Mouse (Mus musculus) left cerebral cortex, adult 18-20 months (tissue): Measurements from ENCODE around the gene Cxcl12. TPM values are rescaled to one million over a fixed set of nuclear protein-coding genes. Genes with fewer than 3 reads are reported as not detected.

ENCODE experiments used
- DNase-seq, 2 experiments: peaks; one replicate each; pipeline ENCODE4 v3.0.0; 2021 to 2022; ENCODE audit warnings: low spot score in 2 of 2, mixed read lengths in 1 of 2
- long read RNA-seq, 2 experiments: library from polyadenylated mRNA; stranded (forward); transcript quantifications; one replicate each; pipeline ENCODE4 v2.0.0; 2021
- total RNA-seq, 2 experiments: library from RNA; stranded (reverse); gene quantifications; 2 replicates each; pipeline ENCODE4 v1.2.3; 2021

The Cxcl12 gene
- total RNA-seq, result 10 to 100 TPM; 47.2 to 51.4 TPM
- long read RNA-seq, experiment 1, full-length matches to known transcripts, result 33 of 55 reads
- long read RNA-seq, experiment 1, partial matches to known transcripts, result 0 of 55 reads
- long read RNA-seq, experiment 1, other reads (novel, unspliced or antisense), result 22 of 55 reads
- long read RNA-seq, experiment 2, full-length matches to known transcripts, result 19 of 33 reads
- long read RNA-seq, experiment 2, partial matches to known transcripts, result 0 of 33 reads
- long read RNA-seq, experiment 2, other reads (novel, unspliced or antisense), result 14 of 33 reads

GRCm38 (mm10) chr6:117168321-117169011, at the start of gene Cxcl12:
Gene Cxcl12, plus strand, starts transcription at chr6:117168535.
- DNase-seq, result peak; percentile 11 to 24

DNA sequence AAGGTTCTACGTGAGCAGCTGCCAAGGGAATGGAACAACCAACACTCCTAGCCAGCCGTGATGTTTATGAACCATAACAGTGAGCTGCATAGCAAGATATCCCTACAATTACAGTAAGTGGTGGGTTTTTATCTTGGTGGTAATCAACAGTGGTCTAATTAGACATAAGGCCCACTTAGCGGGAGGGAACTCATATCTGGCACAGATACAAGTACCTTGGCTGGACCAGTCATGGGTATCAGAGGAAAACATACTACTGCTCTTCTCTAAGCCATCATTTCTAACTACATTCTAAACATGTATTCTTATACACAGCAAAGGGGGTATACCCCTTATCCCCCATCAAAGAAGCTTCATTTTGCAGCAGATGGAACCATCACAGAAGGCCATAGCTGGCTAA, 46.3 kb upstream of the Cxcl12 start:
- DNase-seq, result no peak

DNA sequence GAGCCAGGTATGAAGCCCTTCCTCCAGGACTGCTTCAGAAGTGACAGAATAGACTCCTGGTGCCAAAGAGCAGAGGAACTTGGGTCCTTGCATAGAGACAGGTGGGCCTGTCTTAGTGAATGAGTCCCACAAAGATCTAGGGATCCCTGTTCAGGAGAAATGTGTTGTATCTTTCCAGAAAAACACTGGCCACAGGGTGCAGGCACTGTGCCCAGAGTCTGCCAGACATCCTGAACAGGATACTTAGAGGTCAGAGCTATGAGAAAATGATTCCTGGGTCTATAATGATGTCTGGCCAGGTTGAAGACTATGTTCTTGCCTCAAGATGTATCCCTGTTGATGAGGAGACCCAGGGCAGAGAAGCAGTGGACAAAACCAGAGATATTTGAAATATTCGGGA, 42.0 kb upstream of the Cxcl12 start:
- DNase-seq, result no peak

- DNase-seq, result no peak
Observed at GRCm38 (mm10) chr6:117129443-117129842, 38.9 kb upstream of the Cxcl12 start.

- DNase-seq, result no peak
Observed at GRCm38 (mm10) chr6:117130680-117131111, 37.6 kb upstream of the Cxcl12 start.

DNA sequence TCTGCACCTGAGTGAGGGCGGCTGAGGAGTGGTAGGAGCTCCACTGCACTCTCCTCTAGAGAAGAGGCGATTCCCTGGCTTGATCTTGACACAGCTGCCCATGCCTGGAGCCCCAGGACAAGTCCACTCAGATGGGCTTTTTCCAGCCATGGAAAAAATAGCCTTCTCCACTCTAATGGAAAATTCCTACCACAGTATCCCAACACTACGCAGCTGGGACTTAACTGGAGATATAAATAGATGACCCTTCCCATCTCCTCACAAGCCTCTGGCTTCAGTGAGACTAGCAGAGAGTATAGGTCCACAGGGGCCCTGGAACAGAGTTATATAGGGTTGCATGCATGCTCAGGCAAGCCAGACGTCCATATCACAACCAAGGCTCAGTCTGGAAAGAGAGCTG, 33.8 kb upstream of the Cxcl12 start:
- no peak for DNase-seq

DNA sequence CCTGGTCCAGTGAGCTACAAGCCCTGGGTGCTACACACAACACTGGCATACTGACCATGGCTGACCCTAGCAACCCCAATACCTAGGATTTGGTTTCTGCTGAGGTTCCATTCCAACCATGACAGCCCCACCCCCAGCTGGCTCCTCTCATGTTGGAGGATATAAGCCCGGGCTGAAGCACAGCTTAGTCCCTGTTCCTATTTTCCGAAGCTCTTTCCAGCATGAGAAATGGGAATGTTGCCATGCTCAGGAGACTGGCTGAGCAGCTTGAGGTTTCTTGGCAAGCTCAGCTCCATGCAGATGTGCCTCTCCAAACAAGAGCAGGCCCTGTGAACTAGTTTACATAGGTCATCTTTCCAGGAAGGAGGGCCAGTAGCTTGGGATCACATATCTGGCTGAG, 30.6 kb upstream of the Cxcl12 start:
- no peak for DNase-seq

DNA sequence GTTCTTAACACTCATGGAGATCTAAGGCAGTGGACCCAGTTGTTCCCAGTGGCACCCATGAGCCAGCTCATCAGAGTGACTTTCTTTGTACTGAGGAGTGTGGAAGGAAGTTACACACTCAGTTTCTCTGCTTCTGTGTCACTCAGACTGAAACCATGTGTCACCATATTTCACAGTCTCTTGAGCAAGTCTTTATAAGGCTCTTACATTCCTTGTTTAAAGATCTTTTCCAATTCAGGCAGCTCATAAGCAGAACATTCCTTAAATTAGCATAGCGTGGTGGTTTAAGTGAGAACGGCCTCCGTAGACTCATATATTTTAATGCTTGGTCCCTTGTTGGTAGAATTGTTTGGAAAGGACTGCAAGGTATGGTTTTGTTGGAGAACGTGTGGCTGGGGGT, 27.4 kb upstream of the Cxcl12 start:
- no peak for DNase-seq

DNA sequence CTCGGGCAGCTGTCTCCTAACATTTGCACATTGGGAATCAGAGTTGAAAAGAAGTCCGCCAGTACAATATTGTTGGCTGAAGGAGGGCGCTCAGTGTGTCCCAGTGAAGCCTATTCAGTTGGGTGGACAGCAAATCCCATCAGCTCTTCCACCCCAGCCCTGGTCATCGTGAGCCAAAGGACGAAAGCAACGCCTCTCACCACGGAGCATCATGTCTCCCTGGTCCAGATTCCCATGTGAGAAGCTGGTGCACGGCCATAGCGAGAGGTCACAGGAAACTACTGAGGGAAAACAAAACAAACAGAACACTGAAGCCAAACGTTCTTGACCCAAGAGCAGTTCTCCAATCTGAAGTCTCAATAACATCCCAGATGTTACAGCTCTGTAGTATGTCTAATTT, 21.4 kb upstream of the Cxcl12 start:
- no peak for DNase-seq

- DNase-seq, result no peak
Observed at GRCm38 (mm10) chr6:117151484-117152149, 16.7 kb upstream of the Cxcl12 start.

DNA sequence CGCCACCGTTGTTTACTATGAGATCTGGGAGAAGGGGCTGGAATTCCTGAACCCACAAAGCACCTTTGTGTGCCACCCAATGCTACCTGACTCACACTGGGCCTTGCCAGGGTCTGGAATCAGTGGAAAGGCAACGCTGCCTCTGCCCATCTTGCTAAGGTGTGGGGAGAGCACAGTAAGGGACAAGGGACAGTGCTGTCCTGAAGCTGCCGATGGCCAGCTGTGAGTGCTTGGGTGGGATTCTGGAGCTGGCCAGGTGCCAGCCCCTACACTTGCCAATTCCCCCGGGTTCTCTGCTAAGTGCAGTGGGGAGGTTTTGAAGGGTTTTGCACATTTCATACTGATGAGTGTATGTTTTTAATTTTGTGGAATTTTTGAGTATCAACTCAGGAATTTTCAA, 15.3 kb upstream of the Cxcl12 start:
- no peak for DNase-seq

DNA sequence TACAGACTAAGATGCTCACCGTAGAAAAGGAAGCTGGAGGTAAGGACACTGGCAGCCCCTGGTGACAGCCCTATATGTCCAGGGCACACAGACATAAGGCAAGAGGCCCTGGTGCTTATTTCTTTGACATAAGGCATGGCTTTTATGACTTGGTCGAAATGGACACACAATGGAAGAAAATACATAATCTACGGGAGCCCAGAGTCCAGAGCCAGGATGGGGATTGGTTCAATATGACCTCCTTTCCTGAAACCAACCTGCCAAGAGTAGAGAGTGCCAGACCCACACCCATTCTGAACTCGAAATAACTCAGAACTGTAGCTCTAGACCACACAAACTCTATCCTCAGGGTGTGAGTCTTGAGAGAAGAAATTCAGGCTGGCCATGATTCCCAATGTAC, 11.5 kb upstream of the Cxcl12 start:
- DNase-seq, result no peak

- DNase-seq, result no peak
Observed at GRCm38 (mm10) chr6:117159710-117160690, 8.3 kb upstream of the Cxcl12 start.

DNA sequence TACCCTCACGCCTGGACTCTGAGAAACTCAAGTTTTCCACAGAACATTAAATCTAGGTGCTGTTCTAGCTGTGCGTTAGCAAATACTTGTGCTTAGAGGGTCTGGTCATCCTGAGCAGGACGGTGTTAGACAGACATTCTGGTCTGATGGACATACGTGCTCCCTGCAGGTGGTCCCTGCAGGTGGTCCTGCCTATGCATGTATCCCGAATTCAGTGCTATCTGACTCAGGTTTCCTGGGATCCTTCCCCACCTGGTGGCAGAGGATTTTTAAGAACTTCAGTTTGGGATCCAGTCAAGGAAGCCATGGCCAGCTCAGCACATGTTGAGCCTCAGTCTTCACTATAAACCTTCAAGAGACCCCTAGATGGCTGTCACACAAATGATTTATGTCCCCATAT, 4.8 kb upstream of the Cxcl12 start:
- no peak for DNase-seq

DNA sequence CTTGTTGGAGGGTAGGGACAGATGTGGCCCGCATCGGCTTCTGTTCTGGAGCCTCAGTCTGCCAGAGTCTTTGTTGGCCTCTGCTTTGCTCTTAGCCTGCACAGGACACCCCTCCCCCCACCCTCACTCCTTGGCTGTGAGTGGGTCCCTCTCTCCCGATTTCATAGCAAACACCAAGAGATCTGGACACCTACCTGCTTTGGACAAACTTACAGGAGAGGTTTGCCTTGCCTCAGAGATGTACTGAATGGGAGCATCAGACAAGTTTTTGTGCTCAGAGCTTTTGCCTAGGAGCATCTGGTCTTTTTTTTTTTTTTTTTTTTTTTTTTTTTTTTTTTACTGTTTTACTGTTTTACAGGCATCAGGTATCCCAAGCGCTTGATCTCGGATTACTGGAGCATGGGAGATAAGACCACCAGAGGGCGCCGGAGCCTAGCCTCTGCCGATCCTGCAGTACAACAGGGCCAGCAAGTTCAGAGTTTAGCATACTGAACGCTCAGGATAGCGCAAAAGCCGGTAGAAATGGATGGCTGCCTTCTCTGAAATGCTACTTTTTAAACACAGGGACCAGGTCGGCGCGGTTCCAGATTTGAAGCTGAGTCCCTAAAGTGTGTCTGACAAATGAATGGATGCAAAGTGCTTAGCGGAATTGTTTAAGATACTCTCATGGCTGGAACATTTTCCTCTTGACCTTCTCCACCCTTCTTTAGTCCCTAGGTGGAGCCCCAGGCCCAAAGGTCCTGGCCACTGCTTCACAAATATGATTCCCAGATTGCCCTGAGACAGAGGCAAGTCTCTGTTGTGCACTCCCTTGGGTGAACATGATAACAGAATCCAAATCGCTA, 1.5 kb upstream of the Cxcl12 start:
- DNase-seq, result peak; percentile 91

DNA sequence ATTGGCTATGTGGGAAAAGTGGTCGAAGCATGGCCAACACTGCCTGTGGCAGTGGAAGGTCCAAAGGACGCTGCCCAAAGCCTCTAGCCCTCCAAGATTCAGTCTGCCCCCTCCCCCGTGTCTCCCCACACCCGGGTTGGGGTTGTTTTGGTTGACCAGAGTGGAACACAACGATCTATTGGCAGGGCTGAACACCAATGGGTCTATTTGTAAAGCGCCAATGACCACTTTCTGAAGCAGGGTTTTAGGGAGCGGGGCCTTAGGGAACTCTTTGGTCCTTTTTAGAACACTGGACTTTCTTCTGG, 957 bp upstream of the Cxcl12 start:
- DNase-seq, result no peak

- peak in 1 of 2 experiments; percentile 8 for DNase-seq
Observed at GRCm38 (mm10) chr6:117169051-117169909, 945 bp downstream of the Cxcl12 start.

DNA sequence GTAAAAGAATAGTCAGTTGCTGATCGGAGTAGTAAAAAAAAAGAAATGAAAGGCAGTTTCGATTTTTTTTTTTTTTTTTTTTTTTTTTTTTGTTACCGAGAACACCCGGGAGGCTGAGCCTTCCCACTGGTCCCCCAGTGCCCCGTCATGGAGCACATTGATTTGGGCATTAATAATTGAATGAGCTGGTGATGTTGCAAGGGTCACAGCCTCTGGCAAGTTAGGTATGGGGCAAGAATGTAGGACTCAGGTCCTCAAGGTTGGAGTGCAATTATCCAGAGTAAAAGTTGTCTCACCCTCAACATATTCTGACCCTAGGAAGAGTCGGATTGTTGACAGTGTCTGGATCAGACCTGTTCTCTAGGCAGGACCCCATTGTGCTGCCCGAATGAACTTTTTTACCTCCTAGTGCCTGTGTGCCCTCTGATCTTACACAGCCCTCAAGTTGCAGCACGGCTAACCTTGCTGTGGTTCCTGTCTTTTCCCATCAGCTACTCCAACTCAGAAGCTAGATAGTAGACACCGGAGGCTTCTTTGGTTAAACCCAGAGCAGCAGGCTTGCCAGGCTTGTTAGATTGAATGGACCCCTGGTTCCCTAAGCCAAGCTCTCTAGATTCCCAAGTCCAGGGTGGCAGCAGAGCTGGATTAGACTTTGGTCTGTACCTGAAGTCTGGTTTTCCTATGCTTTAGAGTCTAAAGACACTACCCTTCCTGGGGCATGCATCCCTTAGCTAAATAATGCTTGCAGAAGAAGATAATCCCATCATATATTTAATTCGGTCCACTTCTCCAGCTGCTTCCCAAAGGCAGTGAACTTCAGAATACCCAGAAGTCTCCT, 1.8 kb downstream of the Cxcl12 start:
- no peak for DNase-seq

DNA sequence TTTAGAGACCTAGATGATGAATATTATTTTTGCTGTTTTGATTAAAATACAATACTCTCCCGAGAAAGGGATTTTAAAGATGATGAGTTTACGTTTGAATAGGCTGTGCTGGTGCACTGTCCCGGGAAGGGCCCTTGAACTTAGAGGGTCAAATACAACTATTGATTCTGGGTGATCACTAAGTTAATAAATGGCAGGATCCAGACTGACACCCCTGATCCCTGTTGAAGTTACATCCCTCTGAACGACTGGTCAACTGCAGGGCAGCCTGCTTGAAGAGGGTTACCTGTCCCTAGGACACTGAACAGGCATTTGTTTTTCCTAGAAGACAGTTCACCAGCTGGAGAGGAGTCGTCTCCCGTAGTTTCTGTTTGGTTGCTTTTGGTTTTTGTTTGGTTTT, 4.0 kb downstream of the Cxcl12 start:
- DNase-seq, result no peak
